Mouse (Mus musculus) cerebellum, adult 9-11 months (tissue): Measurements from ENCODE around the gene Ccr9.
"Not testable (repeated sequence)": the region's sequence is repeated elsewhere in the genome, so short reads cannot be mapped to it uniquely, and the experiment has no call there.

ENCODE experiments used
- DNase-seq: peaks from one replicate; pipeline ENCODE4 v3.0.0; 2022

Gene Ccr9

DNA sequence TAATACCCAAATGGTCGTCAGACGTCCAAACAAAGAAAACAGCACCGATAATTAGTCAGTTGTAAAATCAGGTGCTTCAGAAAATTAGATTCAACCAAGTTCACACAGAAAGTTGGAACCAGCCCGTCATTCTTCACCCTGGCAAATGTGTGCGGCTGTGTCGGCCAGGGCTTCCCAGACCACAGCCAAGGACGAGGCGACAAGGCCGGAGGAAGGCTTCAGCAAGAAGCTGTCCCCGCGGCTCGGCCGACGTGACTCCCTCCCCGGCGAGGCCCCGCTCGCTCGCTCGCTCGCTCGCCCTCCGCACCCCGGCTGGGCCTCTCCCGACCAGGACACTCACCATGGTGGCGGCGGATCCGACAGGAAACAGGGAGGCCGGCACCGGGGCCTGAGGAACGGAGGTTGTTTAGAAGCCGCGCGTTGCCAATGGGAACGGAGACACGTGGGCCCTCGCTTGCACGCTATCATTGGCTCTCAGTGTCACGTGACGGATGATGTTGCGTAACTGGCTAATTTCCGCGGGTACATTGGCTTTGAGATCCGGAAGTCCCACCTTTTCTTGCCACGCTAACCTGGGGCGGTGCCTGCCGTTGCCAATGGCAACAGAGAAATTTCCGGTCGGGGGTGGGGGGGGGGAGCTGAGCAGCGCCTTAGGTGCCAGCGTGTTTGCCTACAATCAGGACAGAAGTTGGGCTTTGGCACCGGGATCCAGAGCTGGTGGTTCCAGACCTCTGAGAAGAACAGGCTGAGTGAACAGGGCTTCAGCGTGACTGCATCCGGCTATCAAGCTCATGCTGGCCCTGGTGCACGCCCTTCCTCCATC lies 39.2 kb downstream of the Ccr9 start, which contains the start of gene Lztfl1:
Lztfl1 (minus strand) TSS at position 512 of the 823 bp plus-strand sequence.
- peak; percentile 97 for DNase-seq

DNA sequence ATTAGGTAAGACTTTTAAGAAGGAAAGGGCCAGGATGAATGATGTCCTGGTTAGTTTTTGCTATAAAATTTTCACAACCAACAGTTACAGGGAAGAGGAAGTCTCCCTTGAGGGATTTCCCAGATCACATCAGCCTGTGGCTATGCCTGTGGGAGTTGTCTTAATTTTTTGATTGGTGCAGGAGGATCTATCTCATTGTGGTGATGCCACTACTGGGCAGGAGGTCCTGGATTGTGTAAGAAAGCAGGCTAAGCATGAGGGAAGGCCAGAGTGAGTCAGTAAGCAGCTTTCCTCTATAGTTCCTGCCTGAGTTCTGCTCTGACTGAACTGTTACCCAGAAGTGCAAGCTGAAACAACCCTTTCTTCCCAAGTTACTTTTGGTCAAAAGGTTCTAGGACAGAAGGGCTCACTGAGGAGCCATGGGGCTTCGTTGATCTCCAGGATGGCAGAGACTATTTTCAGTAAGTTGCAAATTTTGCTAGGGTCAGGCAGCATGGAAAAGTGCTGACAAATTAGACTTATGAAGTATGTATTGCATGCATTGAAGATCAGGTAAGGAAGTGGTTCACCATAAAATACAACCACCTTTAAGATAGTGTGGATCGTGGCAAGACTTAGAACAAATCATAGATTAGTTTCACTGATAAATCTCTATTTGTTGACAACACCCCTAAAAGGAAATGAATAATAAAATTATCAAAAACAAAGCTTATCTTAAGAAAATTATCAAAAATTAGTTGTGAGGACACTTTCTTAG lies 44.7 kb downstream of the Ccr9 start:
- no peak for DNase-seq

- no peak for DNase-seq
These were observed 53.0 kb downstream of the Ccr9 start for GRCm38 (mm10) chr9:123731271-123731670.

DNA sequence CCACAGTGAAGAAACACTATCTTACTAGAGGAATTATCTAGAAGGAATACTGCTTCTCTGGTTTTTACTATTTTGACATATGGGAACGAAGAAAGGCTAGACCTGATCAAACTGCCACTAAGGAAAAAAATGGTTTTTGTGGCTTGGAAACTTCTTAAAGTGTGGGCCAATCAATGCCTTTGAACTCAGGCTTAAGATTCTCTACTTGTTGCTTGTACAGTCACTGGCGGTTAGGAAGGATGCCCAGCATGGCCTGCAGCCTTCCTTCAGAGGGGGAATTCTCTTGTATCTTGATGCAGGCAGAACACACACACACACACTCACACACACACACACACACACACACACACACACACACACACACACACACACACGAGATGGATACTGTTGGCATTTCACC lies 55.9 kb downstream of the Ccr9 start:
- no peak for DNase-seq

DNA sequence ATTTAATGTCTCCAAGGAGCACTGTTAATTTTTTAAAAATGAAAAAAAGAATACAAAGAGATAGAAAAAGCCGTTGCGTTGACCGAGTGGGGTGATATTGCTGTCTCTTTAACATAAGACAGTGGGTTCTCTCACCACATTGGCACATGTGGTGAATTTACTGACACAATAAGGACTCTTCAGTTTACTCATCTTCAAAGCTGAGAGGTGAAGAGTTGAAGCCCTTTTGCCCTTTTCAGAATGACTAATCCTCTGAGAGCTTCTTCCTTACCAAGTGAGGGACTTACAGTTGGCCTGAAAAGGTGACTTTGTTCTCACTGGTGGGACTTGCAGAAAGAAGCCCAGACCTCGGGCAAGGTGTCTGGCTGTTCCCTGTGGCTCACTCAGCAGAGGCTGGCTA lies 62.6 kb downstream of the Ccr9 start:
- DNase-seq, result no peak

DNA sequence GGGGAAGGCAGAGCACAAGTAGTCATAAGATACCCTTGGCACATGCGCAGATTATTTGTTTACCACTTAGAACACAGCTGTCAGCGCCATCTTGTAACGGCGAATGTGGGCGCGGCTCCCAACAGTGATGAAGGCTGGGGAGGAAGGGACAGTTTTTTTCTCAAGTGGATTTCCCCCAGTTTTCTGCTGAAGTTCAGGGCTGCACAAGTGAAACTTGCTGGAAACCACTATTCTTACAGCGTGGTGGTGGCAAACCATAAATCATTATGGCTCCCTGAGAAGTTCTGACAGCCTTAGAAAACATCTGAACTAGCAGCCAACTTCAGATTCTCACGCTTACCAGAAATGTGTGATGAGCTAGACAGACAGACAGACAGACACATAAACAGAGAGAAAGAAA lies 71.4 kb downstream of the Ccr9 start:
- DNase-seq, result not testable (repeated sequence)

- no peak for DNase-seq
These were observed 76.1 kb downstream of the Ccr9 start for GRCm38 (mm10) chr9:123754333-123754732.

- DNase-seq, result no peak
These were observed 78.5 kb downstream of the Ccr9 start for GRCm38 (mm10) chr9:123756752-123757151.

DNA sequence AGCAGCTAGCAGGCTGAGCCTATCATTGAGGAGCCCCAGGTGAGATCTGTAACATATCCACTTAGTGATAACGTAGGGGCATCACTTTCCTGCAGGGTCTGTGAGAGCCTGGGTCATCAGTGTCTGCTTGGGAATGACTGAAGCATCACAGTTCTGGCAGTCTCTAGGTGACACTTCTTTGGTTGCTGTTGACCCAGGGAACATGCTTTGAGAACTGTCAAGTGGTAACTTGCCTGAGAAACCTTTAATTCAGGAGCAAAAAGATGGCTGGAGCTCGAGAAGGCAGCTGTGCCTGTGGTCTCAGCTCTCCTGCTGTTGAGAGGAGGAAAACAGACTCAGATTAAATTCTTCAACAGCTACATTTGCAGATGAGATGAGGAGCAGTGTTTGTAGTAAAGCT lies 79.1 kb downstream of the Ccr9 start:
- no peak for DNase-seq

- DNase-seq, result no peak
These were observed 79.9 kb downstream of the Ccr9 start for GRCm38 (mm10) chr9:123758156-123758555.

DNA sequence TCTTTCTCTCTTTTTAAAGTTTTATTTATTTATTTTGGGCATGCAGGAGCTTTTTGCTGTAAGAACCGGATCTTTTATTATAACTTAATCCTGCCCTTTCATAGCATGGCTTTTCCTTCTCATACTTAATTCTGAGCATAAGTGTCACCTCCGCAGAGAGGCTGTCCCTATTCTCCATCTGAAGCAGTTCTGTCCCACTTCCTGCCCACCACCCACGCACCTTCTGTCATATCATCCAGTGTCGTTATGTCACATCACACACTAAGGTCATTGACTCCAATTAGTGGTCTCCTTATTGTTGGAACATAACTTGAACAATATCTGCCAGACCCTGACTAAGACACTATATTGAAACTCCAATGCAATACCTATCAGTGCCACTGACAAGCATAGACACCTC lies 80.4 kb downstream of the Ccr9 start:
- no peak for DNase-seq

- DNase-seq, result no peak
These were observed 82.6 kb downstream of the Ccr9 start for GRCm38 (mm10) chr9:123760806-123761205.

- no peak for DNase-seq
These were observed 84.6 kb downstream of the Ccr9 start for GRCm38 (mm10) chr9:123762886-123763285.

DNA sequence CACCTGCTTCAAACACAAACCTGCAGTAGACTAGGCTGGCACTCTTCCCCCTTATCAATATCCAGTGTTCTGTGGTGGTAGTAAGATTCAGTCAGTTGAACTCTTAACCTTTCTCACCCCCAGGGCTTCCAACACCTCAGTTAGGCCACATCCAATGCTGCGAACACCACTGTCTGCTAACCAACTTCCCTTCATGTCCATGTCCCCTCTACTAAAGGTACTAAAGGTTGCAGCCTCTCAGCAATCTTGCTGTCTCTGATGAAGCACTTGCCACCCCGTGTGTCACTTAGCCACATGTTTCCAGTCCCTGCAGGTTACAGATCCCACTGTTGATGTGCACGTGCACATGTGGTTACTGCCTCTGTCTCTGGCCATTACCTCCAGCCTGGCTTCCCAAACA lies 85.5 kb downstream of the Ccr9 start:
- DNase-seq, result no peak

- DNase-seq, result no peak
These were observed 88.8 kb downstream of the Ccr9 start for GRCm38 (mm10) chr9:123766996-123767395.

DNA sequence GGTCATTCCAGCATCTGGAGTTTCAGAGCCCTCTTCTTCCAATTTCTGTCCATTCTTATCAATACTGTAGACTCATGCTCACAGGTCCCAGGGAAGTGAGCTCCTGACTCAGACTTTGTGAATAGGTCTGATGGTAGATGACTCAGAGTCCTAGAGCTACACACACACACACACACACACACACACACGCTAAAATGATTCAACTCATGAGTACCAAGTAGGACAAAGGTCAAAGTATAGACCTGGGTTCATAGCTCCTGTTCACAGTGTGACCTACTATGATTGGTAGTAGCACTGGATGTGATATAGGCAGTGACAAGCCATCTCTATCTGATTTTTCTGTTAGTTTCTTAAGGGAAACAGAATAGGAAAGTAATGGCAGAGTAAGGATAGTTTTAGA lies 90.2 kb downstream of the Ccr9 start:
- no peak for DNase-seq

DNA sequence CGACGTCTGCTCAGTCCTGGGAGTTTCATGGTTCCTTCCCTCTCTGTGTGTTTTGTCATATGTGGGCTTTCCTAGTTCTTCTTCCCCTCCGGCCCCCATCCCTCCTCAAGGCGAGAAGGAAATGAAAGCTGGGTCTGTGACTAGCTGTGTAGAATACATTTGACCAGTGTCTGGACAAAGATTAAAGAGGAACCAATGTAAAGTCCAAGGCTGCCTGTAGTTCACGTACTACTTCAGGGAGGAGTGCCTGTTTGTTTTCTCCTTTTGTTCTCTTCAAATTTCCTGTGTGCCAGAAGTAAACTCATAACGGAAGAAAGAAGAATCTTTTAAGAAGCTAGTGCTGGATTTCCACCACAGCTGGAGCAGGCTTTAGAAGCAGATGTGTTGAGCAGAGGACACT lies 91.3 kb downstream of the Ccr9 start:
- DNase-seq, result no peak

DNA sequence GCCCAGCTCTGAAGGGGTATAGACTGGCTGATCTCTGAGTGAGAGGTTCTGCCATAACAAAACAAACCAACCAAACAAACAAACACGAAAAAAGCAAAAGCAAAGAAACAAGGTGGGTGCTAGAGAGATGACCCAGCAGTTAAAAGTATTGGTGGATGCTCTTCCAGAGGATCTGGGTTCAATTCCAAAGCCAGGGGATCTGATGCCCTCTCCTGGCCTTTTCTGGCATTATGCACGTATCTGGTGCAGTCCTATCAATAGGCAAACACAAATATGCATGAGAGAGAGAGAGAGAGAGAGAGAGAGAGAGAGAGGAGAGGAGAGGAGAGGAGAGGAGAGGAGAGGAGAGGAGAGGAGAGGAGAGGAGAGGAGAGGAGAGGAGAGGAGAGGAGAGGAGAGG lies 95.1 kb downstream of the Ccr9 start:
- not testable (repeated sequence) for DNase-seq

DNA sequence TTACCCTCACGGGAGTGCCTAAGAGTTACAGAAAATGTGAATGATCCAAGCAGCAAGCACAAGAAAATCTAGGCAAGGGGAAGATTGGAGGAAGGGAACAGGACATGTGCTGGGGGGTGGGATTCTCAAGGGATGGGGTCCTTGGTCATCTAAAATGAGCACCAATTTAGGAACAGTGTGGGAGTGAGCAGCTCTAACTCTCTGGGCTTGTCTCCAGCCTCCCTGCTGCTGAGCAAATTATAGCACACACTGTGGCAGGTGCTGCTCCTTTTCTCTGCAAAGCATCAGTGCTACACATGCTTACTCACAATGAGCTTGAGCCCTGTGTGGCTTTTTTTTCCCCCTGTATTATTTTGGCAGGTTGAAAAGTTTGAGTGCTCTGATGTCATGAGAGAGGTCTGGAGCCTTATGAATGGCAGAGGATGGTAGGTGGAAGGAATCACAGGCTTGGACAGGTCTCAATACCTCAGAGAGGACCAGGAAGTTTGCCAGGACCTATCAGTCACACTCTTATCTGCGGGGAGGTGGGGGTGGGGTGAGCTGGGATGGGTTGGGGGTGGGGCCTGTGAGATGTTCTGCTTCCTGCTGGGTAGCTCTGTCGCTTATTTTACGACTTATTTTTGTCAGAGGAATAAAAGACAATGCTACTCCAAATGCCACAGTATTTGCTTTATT lies 110.8 kb downstream of the Ccr9 start:
- DNase-seq, result no peak

GRCm38 (mm10) chr9:123796174-123796573 lies 117.9 kb downstream of the Ccr9 start:
- DNase-seq, result peak; percentile 17

GRCm38 (mm10) chr9:123801527-123801926 lies 123.3 kb downstream of the Ccr9 start:
- no peak for DNase-seq

- no peak for DNase-seq
These were observed 124.2 kb downstream of the Ccr9 start for GRCm38 (mm10) chr9:123802421-123802820.

- DNase-seq, result no peak
These were observed 124.7 kb downstream of the Ccr9 start for GRCm38 (mm10) chr9:123802896-123803295.

DNA sequence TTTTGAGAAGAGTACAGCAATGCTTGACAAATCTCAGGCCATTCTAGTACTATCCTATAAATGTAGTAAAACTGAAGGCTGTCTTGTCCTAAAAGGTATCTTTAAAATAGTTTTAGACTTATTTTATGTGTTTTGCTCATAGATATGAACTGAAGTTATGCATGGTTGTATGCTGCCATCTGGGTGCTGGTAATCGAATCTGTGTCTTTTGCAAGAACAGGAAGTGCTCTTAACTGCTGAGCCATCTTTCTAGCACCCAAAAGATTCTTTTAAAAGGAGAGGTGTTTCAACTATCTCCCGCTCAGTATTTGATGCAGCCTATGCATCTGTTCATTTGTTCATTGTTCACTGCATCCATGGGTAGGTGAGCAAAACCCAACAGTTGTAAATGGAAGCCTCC lies 127.0 kb downstream of the Ccr9 start:
- DNase-seq, result no peak
